Mouse (Mus musculus): ENCODE results near the gene H2-D1. TPM values are rescaled to one million over a fixed set of nuclear protein-coding genes. Genes with fewer than 3 reads are reported as not detected.

H2-D1 gene
- polyA plus RNA-seq, 1 experiment = 38.3 TPM

GRCm38 (mm10) chr17:35240384-35241304 lies 21.9 kb upstream of the H2-D1 start:
- TF ChIP-seq MYOG (IDR thresholded peaks at IDR 0.05; ENCODE audit: control insufficient read depth in 1 of 3, insufficient read depth in 1 of 3, insufficient read length in 2 of 3, low read depth in 2 of 3) = no peak
- no peak for TF ChIP-seq POLR2A (IDR thresholded peaks at IDR 0.05; ENCODE audit: insufficient read length, low read depth)
- TF ChIP-seq POLR2AphosphoS2 (IDR thresholded peaks at IDR 0.05; ENCODE audit: insufficient read length, low read depth) = no peak
- no peak for TF ChIP-seq TCF3 (IDR thresholded peaks at IDR 0.05; ENCODE audit: insufficient read length, low read depth)
- no peak for TF ChIP-seq E2F4 (IDR thresholded peaks at IDR 0.05; ENCODE audit: insufficient read depth)
- Histone ChIP-seq H3ac (ENCODE audit: control insufficient read depth, insufficient read length) (no peak overlapping the region), H3K79me2 (ENCODE audit: control insufficient read depth, insufficient read depth) (peaks cover 38% of the 10 kb centered on the region), H3K4me3 (peak overlapping the region; percentile 96), H3K27me3 (ENCODE audit: control insufficient read depth, insufficient read depth, insufficient read length) (no peaks in the 10 kb centered on the region), H3K4me2 (ENCODE audit: low read depth) (peak overlapping the region; percentile 85), H3K36me3 (ENCODE audit: control insufficient read depth, insufficient read depth) (peaks cover 23% of the 10 kb centered on the region)

- Histone ChIP-seq H3ac (ENCODE audit: control insufficient read depth, insufficient read length) (peak within 1 kb of the TSS; percentile 67), H3K4me2 (ENCODE audit: low read depth) (peak within 1 kb of the TSS; percentile 94), H3K36me3 (ENCODE audit: control insufficient read depth, insufficient read depth) (peaks cover 30% of the 10 kb centered on the region), H3K4me3 (peak within 1 kb of the TSS; percentile 96), H3K79me2 (ENCODE audit: control insufficient read depth, insufficient read depth) (peaks cover 46% of the 10 kb centered on the region), H3K27me3 (ENCODE audit: control insufficient read depth, insufficient read depth, insufficient read length) (no peaks in the 10 kb centered on the region)
- TF ChIP-seq CEBPB (IDR thresholded peaks at IDR 0.05; ENCODE audit: insufficient read depth, poor library complexity, severe bottlenecking) (no peak), TCF12 (IDR thresholded peaks at IDR 0.05; ENCODE audit: insufficient read depth, poor library complexity, severe bottlenecking) (no peak), TCF3 (IDR thresholded peaks at IDR 0.05; ENCODE audit: insufficient read length, low read depth) (no peak), USF1 (IDR thresholded peaks at IDR 0.05; ENCODE audit: low read depth) (peak; percentile 96), POLR2A (IDR thresholded peaks at IDR 0.05; ENCODE audit: insufficient read length, low read depth) (peak; percentile 98), REST (IDR thresholded peaks at IDR 0.05; ENCODE audit: insufficient read depth, insufficient read length) (peak; percentile 60), SRF (IDR thresholded peaks at IDR 0.05; ENCODE audit: control insufficient read depth, insufficient read length, low read depth) (no peak), MAX (IDR thresholded peaks at IDR 0.05; ENCODE audit: low read depth) (peak; percentile 94), E2F4 (IDR thresholded peaks at IDR 0.05; ENCODE audit: insufficient read depth) (peak; percentile 60), POLR2AphosphoS2 (IDR thresholded peaks at IDR 0.05; ENCODE audit: insufficient read length, low read depth) (peak; percentile 97), MYOG (IDR thresholded peaks at IDR 0.05; ENCODE audit: control insufficient read depth in 1 of 3, insufficient read depth in 1 of 3, insufficient read length in 2 of 3, low read depth in 2 of 3) (no peak), MYOD1 (IDR thresholded peaks at IDR 0.05; ENCODE audit: control insufficient read depth in 1 of 3, insufficient read length in 2 of 3, low read depth in 2 of 3) (no peak)
These were observed 21.1 kb upstream of the H2-D1 start, which contains the start of gene Ddx39b for GRCm38 (mm10) chr17:35241305-35242014. Gene Ddx39b, plus strand, starts transcription at chr17:35241746.

DNA sequence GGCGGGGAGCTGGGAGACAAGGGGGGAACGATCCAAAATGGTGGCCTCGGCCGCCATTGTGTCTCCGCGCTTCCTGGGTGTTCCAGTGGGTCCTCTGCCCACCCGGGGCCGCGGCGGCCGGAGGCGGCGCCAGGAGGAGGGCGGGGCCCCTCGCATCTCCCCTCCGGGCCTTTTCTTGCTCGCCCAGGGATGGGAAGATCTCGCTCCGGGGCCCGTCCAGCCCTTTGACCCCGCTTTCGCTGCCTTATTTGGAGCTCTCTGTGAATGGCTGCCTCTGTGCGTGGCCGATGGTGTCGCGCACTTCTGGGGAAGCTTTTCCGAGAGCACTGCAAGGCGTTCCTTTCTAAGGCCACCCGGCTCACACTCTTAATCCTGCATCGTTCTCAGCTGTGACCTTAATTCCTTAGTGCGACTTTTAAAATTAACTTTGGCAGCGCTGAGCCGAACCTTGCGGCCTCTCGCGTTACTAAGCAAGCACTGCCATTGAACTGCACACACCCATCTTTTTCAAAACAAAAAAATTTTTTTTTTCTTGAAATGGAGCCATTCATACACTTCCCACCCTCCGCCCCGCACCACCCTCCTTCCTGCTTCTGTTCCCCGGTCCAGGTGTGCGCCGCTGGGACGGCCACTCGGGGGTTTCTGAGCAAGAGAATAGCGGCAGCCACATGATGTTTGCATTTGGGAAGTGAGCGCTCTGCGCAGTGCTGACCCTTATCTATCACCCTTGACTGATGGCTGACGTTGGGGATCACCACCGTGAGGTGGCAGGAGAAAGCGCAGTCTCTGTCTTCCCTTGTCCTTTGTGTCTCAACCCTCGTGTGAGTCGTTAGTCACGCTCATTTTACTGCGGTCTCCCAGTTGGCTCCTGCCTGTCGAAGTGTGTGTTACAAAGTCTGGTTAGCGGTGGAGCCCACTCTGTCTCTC lies 20.3 kb upstream of the H2-D1 start:
- H3K27me3 ChIP-seq (ENCODE audit: control insufficient read depth, insufficient read depth, insufficient read length) = no peaks in the 10 kb centered on the region
- peak overlapping the region; percentile 67 for H3ac ChIP-seq (ENCODE audit: control insufficient read depth, insufficient read length)
- peaks cover 54% of the 10 kb centered on the region for H3K79me2 ChIP-seq (ENCODE audit: control insufficient read depth, insufficient read depth)
- H3K36me3 ChIP-seq (ENCODE audit: control insufficient read depth, insufficient read depth) = peaks cover 38% of the 10 kb centered on the region
- H3K4me2 ChIP-seq (ENCODE audit: low read depth) = peak overlapping the region; percentile 94
- peak overlapping the region; percentile 96 for H3K4me3 ChIP-seq
- TF ChIP-seq USF1 (IDR thresholded peaks at IDR 0.05; ENCODE audit: low read depth) = no peak
- TF ChIP-seq E2F4 (IDR thresholded peaks at IDR 0.05; ENCODE audit: insufficient read depth) = no peak
- no peak for TF ChIP-seq MAX (IDR thresholded peaks at IDR 0.05; ENCODE audit: low read depth)
- no peak for TF ChIP-seq MYOG (IDR thresholded peaks at IDR 0.05; ENCODE audit: control insufficient read depth in 1 of 3, insufficient read depth in 1 of 3, insufficient read length in 2 of 3, low read depth in 2 of 3)
- peak; percentile 52 for TF ChIP-seq POLR2A (IDR thresholded peaks at IDR 0.05; ENCODE audit: insufficient read length, low read depth)
- peak; percentile 74 for TF ChIP-seq POLR2AphosphoS2 (IDR thresholded peaks at IDR 0.05; ENCODE audit: insufficient read length, low read depth)
- peak; percentile 84 for TF ChIP-seq SRF (IDR thresholded peaks at IDR 0.05; ENCODE audit: control insufficient read depth, insufficient read length, low read depth)

DNA sequence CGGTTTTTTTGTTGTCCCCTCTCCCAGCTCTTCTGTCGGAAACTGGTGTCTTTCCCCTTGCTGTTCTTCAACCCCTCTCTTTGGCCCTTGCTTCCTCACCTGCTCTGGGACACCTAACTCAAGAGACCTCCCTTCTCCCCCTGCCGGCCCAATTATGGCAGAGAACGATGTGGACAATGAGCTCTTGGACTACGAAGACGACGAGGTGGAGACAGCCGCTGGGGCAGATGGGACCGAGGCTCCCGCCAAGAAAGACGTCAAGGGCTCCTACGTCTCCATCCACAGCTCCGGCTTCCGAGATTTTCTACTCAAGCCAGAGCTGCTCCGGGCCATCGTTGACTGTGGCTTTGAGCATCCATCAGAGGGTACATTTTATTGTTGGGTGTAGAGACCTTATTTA lies 19.4 kb upstream of the H2-D1 start:
- TF ChIP-seq POLR2AphosphoS2 (IDR thresholded peaks at IDR 0.05; ENCODE audit: insufficient read length, low read depth) (peak; percentile 39), TCF12 (IDR thresholded peaks at IDR 0.05; ENCODE audit: insufficient read depth, poor library complexity, severe bottlenecking) (no peak)
- H3ac ChIP-seq (ENCODE audit: control insufficient read depth, insufficient read length) = peak overlapping the region; percentile 67
- peaks cover 45% of the 10 kb centered on the region for H3K36me3 ChIP-seq (ENCODE audit: control insufficient read depth, insufficient read depth)

More for the DNA sequence above, 19.4 kb upstream of the H2-D1 start:
- peak overlapping the region; percentile 96 for H3K4me3 ChIP-seq
- peaks cover 59% of the 10 kb centered on the region for H3K79me2 ChIP-seq (ENCODE audit: control insufficient read depth, insufficient read depth)
- no peaks in the 10 kb centered on the region for H3K27me3 ChIP-seq (ENCODE audit: control insufficient read depth, insufficient read depth, insufficient read length)
- peak overlapping the region; percentile 94 for H3K4me2 ChIP-seq (ENCODE audit: low read depth)

Measured in myocyte (in vitro differentiated cells).